Mouse (Mus musculus) lung, postnatal 0 days (tissue): ENCODE results near the gene Iqgap2.

Source experiments
- CTCF ChIP-seq: IDR thresholded peaks from 2 replicates; pipeline ENCODE4 v1.5.1; 2016; ENCODE audit warnings: antibody characterized with exemption, mild to moderate bottlenecking
- EP300 ChIP-seq: IDR thresholded peaks from 2 replicates; pipeline ENCODE4 v1.6.1; 2016; ENCODE audit warnings: antibody characterized with exemption, mild to moderate bottlenecking, control low read depth

GRCm38 (mm10) chr13:95778761-95779161 is 113.0 kb downstream of the Iqgap2 start:
- no peak for TF ChIP-seq CTCF
- TF ChIP-seq EP300, result no peak
